Mouse (Mus musculus) skeletal muscle tissue, adult 2 months (tissue): Measurements from ENCODE around the gene Sapcd1.
A peak's percentile ranks its signal among the peaks of the same experiment; 100 is the strongest.
"Not testable (repeated sequence)": the region's sequence is repeated elsewhere in the genome, so short reads cannot be mapped to it uniquely, and the experiment has no call there.

Experiments used
- DNase-seq: peaks from one replicate; pipeline ENCODE4 v3.0.0-alpha.2; 2012; ENCODE audit warnings: low read depth, low spot score

Sapcd1 gene

DNA sequence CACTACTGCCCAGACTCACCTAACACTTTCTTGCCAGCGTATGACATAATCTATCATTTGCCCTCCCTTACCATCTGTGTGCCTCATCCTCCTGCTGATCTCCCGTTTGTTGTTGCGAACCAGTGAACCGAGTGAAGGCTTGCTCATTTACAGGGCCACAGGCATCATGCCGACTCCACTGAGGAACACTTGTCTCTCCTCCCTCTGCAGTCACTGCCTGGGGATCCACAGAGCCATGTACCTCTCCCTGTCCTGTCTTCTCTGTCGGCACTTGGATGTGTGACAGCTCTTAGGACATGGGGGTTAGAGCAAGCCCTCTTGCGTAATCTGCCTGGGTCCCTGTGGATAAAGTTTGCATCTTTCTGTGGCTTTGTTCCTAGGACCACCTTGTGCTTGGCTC lies 18.2 kb downstream of the Sapcd1 start:
- DNase-seq: no peak

DNA sequence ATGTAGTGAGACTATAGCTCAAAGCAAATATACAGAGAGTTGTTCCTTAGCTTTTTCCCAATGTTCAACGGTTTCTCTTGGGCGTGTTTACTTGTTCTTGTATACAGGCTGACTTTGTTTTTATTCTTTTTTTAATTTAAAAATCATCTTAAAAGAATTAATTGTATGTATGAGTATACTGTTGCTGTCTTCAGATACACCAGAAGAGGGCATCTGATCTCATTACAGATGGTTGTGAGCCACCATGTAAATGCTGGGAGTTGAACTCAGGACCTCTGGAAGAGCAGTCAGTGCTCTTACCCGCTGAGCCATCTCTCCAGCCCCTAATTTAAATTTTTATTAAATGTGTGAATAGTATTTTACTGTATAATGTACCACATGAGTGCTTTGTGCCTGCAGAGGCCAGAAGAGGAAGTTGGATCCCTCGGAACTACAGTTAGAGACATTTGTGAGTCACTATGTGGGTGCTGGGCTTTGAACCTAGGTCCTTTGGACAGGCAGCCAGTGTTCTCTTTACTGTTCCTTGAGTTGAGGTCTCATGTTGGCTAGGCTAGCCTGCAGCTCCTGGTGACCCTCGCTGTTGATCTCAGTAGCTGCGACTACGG lies 20.3 kb downstream of the Sapcd1 start:
- no peak for DNase-seq

DNA sequence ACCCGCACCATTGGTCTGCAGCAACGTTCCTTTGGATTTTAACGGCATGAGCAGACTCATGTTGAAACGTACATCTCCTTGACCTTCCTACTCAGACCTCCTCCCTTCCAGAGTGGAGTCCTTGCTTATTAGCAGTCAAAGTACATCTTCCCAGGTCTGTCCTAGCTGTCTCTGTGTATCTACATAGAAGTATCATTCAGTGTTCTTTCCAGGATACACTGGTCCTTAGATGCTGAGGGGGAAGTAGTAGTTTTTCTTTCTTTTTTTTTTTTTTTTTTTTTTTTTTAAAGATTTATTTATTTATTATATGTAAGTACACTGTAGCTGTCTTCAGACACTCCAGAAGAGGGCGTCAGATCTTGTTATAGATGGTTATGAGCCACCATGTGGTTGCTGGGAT lies 21.9 kb downstream of the Sapcd1 start:
- DNase-seq: not testable (repeated sequence)

DNA sequence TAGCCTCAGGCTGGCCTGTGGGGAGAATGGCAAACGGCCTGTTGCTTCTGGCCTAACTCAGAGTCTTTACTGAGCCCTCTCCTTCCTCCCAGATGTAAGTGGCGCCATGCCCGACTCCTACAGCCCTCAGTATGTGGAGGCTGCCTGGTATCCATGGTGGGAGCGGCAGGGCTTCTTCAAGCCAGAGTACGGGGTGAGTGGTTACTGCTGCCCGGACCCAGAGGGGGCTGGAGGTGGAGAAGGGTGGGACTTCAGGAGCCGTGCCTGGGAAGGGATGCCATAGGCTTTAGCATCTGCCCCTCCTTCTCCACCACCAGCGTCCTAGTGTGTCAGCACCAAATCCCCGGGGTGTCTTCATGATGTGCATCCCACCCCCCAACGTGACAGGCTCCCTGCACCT lies 22.7 kb downstream of the Sapcd1 start:
- no peak for DNase-seq

DNA sequence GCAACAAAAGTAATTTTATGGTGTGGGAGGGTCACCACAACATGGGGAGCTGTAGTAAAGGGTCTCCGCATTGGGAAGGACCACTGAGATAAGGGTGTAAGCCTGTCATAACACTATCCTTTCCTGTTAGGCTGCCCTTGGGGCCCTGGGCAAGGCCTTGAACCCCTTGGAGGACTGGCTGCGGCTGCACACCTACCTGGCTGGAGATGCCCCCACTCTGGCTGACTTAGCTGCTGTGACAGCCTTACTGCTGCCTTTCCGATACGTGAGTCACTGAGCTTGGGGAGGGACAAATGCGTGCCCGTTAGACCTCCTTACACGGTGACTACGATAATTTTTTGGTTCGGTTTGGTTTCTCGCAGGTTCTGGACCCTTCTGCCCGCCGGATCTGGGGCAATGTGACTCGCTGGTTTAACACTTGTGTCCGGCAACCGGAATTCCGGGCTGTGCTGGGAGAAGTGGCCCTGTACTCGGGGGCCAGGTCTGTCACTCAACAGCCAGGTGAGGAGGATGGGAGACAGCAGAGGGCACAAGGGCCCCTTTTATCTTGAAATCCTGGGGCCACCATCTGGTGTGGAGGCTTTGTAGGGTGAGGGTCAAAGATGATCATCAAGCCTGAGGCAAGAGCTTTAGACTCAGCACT lies 23.6 kb downstream of the Sapcd1 start:
- no peak for DNase-seq

DNA sequence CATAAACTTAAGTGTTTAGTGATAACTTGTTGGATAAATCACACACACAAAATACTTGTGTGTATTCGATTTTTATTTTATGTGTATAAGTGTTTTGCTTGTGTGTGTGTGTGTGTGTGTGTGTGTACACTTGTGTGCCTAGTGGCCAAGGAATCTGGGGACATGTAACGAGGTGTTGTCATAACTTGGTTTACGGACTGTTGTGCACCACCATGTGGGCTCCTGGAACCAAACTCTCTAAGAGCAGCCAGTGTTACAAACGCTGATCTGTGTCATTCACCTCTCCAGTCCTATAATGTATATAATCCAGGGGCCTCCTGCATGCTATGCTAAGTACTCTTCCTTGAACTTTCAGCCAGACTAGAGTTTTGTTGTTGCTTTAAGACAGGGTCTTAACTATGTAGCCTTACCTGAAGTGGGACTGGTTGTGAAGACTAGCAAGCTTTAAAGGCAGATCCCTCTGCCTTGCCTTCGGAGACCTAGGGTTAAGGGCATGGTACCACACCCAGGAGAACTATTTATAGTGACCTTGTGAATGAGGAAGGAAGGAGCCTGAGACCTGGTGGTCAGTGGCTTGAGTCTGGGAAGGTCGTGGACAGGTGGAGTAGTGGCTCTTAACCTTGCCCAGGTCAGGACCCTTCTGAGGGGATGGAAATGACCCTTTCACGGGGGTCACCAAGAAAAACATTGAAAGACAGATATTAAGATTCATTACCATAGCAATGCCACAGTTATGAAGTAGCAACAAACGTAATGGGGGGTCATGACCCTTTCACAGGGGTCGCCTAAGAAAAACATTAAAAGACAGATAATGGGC lies 24.6 kb downstream of the Sapcd1 start:
- no peak for DNase-seq

DNA sequence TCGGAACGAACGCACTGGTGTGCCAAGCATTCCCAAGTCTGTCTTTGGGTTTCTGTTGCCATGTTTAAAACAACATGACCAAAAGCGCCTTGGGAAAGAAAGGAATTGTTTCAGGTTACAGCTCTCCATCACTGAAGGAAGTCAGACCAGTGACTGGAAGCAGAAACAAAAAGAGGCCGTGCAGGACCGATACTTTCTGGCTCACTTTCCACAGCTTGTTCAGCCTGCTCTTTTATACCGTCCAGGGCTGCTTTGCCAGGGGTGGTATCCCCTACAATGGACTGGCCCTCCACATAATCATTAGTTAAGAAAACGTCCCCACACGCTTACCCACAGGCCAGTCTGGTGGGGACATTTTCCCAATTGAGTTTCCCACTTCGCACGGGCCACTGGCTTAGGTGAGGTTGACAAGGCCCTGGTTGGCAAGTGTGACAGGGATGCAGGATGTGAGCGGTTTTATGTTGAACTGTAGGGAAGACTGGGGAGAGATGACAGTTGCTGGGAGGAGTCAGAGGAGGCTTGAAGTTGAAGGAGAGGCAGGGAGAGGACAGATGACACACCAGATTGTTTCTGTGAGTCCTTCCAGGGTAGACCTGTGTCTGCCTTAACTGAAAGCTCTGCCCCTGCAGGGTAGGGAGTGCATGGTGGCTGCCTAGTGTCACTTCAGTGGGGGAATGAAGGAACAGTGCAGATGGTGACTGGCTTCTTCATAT lies 25.5 kb downstream of the Sapcd1 start:
- DNase-seq: no peak

DNA sequence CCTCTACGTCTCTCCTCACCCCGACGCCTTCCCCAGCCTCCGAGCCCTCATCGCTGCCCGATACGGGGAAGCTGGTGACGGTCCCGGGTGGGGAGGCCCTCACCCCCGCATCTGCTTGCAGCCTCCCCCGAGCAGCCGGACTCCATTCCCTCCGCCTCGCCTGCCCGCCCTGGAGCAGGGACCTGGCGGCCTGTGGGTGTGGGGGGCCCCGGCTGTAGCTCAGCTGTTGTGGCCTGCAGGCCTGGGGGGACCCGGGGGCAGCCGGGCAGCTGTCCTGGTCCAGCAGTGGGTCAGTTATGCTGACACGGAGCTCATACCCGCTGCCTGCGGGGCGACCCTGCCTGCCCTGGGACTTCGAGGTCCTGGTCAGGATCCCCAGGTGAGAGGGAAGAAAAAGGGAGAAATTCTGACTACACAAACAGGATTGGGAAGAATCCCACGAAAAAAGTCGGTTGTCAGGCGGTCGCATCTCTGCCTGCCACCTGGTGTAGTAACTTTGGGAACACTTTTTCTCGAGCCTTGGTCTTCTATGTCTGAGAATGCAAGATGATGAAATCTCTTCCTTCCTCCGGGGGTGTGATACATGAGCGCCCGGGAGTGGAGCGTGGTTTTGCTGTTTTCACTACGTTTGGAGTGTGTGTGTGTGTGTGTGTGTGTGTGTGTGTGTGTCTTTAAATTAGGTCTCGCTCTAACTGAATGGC lies 26.2 kb downstream of the Sapcd1 start:
- DNase-seq: no peak

DNA sequence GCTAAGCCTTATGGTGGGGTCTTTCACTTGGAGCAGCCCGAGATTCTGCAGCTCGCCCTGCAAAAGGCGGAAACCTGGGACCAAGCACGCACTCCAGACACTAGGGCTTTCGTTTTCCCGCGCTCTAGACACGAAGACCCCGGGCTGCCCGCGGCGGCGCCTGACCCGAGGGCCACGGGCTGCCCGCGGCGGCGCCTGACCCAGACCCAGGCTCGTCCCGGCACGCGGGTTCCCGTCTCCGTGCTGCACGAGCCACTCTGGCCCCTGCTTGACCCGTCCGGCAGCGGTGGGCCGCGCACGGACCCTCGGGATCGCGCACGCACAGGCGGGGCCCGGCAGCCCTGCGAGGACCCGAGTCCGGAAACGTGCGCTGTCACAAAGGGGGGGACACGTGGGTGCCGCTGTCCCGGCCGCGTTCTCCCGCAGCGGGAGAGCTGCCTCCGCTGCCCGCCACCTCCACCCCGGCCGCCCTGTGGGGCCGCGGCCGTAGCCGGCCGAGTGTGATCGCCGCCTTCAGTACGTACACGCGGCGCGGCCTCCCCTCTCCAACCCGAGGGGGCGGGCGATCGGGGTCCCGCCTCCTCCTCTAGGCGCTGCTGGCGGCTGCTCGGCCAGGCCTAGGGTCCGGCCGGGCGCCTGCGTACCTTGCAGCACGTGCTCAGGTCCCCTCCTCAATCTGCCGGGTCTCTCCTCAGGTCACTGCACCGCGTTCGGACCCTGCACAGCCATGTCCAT lies 26.9 kb downstream of the Sapcd1 start, which contains the start of gene Vars:
TSS of gene Vars (plus strand) at position 271 of the 735 bp plus-strand sequence.
- peak; percentile 57 for DNase-seq

DNA sequence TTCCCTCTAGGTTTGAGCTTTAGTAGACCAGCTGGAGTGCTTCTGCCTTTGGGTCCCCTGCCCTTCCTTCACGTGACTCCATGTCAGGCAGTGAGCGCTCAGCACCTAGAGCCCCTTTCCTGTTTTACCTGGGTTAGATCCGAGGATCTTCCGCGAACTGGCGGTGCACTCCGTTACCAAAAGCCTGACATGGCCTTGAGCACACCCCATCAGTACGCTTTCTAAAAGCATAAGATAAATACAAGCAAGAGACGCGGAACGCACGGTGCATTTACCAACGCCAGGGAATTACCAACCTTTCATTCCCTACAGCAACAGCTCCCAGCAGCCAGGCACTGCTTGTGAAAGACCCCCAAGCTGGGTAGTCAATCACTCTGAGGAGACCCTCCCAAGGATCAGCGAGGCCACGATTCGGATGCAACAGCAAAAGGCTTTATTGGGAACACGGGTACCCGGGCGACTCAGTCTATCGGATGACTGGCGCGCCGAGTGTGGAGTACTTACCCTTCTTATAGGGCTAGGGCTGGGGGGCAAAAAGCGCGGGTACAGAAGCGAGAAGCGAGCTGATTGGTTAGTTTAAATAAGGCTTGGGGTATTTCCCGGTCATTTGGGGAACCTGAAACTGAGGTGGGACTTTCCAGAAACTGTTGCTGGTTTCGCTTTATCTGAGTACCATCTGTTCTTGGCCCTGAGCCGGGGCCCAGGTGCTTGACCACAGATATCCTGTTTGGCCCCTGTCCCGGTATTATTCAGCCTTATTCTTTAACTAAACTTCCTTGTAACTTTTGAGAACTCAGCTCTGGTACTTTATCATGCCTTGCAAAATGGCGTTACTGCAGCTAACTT lies 27.7 kb downstream of the Sapcd1 start:
- DNase-seq: not testable (repeated sequence)

DNA sequence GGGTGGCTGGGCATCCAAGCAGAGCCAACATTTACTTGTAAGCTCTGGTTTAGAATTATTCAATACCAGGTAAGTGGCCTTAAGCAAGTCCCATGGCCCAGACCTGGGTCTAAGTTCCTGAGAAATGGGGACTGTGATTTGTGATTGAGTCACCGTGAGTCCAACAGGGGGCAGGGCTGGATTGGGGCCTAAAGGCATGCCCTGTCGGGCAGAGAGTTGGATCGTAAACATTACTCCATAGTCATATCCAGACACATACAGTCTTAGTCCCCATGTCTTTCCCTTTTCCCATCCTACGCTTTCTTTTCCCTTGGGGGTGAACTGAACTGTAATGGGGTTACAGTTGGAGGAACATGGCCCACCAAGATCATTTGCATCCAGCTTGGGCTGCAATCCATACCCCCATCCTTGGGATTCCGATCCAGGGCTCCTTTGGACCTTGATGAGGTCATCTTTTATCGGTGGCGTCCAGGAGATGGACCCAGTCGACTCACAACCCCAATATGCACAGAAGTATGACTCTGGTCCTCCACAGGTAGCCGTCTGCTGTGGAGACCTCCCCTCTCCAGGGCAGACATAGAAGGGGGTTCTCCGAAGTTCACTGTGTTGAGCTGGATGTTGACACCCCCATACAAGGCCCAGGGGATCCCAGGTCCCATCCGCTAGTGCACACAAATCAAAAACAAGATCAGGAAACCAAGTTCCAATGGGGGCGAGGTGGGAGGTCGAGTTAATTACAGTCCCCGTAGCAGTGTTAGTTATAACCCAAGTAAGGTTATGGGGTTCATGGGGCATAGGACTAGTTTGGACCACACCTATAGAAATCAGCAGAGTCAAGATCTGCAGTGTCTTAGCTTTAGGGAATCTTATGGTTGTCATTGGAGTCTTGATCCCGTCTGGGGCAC lies 29.0 kb downstream of the Sapcd1 start:
- DNase-seq: no peak

DNA sequence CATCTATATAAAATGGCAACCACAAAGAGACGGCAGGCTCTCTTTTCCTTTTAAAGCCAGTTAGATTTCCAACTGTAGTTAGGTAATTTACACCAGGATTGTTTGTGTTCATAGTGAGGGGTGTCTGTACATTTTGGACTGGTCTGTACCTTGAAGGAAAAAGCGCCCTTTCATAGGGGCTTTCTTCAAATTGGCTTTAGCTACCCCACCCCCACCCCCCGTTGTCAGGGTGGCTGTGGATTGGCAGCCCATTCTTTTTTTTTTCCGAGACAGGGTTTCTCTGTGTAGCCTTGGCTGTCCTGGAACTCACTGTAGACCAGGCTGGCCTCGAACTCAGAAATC lies 30.7 kb downstream of the Sapcd1 start:
- no peak for DNase-seq

DNA sequence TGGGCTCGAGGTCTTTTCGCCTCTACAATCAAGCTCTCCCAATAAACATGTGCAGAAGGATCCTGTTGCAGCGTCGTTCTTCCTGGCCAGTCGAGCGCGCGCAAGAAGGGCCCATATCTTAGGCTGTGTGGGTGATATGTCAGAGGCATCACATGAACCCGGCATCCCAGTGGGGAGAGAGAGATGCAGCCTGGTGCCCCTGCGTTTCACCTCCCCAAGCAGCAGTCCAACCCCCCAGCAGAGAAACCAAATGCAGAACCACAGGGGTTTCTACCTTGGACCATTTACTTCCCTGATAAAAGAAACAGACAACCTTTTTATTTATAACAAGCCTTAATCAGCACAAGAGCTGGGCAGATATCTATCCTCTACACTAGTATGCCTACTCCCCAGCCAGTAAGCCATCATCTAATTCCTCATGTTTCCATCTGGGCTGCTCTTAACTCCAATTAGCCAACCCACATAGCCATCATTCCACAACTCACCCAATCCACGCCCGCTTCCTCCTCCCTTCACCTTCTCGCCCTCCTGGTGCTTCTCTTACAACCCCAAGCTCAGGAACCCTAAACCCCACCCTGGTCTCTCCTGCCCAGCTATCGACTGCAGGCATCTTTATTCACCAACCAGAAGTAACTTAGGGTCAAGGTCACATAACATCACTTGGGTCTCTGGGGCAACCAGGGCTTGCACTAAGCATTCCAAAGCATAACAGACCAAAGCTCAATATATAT lies 31.2 kb downstream of the Sapcd1 start:
- no peak for DNase-seq

DNA sequence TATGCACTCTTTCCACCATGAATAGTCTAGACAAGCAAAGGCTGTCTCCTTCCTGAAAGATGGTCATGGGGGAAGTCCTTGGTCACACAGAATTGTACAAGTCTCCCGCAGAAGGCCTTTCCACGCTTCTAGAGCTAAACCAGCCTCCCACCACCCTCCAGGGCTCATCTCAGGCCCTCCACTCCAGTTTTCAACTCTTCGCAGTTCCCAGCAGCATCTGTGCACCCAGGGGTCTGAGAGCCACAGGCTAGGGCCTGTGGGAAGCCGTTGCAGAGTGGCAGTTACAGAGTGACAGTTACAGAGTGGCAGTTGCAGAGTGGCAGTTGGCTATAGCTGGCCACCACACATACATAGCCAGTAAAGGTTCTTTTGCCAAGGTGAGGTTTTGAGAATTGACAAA lies 31.9 kb downstream of the Sapcd1 start:
- not testable (repeated sequence) for DNase-seq

DNA sequence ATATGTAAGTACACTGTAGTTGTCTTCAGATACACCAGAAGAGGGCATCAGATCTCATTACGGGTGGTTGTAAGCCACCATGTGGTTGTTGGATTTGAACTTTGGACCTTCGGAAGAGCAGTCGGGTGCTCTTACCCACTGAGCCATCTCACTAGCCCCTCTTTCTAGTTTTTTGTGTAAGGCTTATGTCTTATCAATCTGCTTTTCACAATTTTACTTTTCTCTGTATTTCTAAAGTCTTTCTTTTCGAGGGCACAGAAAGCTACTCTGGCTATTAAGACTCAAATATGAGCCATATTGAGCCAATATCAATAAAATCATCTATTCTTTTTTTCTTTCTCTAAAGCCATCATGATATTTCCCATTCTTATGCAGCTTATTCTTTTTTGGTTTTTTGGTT lies 32.6 kb downstream of the Sapcd1 start:
- not testable (repeated sequence) for DNase-seq

DNA sequence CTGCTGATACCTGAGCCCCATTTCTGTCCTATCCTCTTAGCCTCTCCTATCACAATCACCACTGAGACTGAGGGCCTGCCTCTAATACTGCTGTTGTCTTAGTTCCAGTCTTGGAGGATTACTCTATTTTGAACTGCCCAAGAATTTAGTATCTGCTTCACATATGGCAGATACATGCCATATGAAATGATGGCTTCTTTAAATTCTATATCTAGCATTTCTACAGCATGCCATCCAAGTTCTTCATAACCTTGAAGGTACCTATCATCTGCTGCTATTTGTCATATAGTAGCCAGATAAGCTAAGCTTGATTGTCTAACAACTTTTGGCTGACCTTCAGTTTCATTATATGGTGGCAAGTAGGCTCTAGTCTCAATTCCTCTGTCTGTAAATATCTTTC lies 33.1 kb downstream of the Sapcd1 start:
- DNase-seq: no peak

DNA sequence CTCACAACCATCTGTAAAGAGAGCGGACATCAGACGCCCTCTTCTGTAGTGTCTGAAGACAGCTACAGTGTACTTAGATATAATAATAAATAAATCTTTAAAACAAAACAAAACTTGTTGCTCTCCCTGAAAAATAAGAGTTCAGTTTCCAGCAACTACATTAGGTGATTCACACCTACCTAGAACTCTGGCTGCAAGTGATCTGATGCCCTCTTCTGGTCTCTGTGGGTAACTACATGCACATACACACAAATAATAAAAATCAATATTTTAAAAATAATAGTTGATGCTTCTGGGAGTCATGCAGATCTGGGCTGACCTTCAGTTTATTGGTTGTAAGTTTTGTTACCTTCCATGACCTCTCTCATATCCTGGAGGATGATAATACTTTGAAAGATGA lies 43.6 kb downstream of the Sapcd1 start:
- no peak for DNase-seq

DNA sequence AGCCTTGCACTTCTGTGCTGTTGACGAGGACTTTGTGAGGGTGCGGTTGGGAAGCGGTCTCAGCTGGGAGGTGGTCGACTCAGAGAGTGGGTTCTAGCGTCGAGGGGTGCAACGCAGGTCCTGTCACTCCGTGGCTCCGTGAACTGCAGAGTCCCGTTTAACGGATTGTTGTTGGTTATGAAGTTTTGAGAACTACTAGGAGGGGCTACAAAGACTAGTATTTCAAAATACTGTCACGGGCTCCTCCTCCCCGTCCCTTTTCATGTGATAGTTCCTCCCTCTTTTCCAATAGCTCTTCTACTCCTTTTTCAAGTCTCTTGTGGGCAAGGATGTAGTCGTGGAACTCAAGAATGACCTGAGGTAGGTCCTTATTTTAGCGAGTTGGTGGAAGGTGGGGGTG lies 45.5 kb downstream of the Sapcd1 start:
- no peak for DNase-seq
